Mouse (Mus musculus): ENCODE results near the gene Arpc5l. TPM values are rescaled to one million over a fixed set of nuclear protein-coding genes. Genes with fewer than 3 reads are reported as not detected.

Arpc5l gene
- polyA plus RNA-seq (2012; rRNA removed), result 31.6 and 34.4 TPM in 2 replicates

DNA sequence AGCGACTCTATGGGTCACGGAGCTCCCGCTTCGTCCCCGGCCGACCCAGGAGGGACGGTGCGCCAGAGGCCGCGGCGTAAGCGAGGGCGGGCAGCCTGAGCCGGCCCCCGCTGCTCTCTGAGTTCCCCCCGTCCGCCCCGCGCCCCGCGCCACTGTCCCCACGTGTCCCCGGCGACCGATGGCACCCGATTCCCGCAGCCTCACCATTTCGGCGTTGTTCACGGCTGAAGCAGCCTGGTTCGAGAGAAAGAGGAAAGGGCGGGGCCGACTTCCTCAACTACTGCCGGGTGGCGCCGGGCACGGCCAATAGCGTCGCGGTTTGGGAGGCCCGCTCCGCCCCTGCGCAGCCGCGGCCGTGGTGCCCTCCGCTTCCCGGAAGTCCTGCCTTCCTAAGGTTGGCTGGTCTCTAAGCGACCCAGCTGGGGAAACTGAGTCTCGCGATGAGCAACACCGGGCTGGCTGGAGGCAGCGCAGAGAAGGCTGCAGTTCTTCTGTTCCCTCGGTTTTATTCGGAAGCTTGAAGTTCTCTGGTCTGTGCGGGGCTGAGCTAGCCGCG lies at the start of gene Arpc5l:
TSS of gene Arpc5l (plus strand) at position 469 of the 556 bp plus-strand sequence.
- TF ChIP-seq CTCF (conservative IDR thresholded peaks at IDR 0.05; ENCODE audit: insufficient read depth, insufficient read length, low read depth, low read length), result no peak
- TF ChIP-seq POLR2A (IDR thresholded peaks at IDR 0.05; ENCODE audit: low read depth, low read length), result peak; percentile 6
- H3K27me3 ChIP-seq (replicated peaks; ENCODE audit: control insufficient read depth, insufficient read depth, low read length), result no peaks in the 10 kb centered on the region
- peak; percentile 95 for DNase-seq
- WGBS, result under 1% methylated on average over 58 of the region's 58 CpGs
- H3K4me3 ChIP-seq (ENCODE audit: insufficient read depth, low read depth, low read length), result peak within 1 kb of the TSS; percentile 79
- no peaks in the 10 kb centered on the region; the same call in 1 of the 2 replicates for H3K36me3 ChIP-seq (ENCODE audit: control insufficient read depth, insufficient read depth, low read length)
- H3K4me1 ChIP-seq (ENCODE audit: control insufficient read depth, insufficient read depth, low read length), result peaks cover 24% of the 10 kb centered on the region
- peak within 1 kb of the TSS; percentile 22; the same call in 1 of the 2 replicates for H3K27ac ChIP-seq (ENCODE audit: insufficient read depth, low read depth, low read length)

DNA sequence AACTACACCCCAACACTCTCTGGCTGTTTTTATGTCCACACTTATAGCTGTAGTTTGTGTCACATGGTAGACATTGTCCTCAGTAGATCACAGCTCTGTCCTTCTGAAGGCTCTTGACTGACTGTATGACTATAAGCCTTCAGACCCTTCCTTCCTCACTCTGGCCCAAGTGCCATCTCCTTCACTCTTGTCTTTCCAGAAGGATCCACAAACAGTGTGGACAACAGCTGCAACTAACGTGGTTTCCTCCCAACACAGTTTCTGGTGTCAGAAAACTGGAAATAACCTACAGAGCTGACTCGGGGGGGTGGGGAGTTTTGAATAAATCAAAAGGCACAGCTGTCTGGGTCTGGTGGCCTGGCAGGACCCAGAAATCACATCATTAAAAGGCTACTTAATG lies 49.1 kb upstream of the Arpc5l start:
- H3K4me3 ChIP-seq (ENCODE audit: insufficient read depth, low read depth, low read length), result no peak overlapping the region
- 43% methylated on average over 2 of the region's 2 CpGs for WGBS
- H3K27me3 ChIP-seq (replicated peaks; ENCODE audit: control insufficient read depth, insufficient read depth, low read length), result no peaks in the 10 kb centered on the region
- H3K27ac ChIP-seq (ENCODE audit: insufficient read depth, low read depth, low read length), result no peak overlapping the region
- no peaks in the 10 kb centered on the region for H3K4me1 ChIP-seq (ENCODE audit: control insufficient read depth, insufficient read depth, low read length)
- no peak for DNase-seq
- no peak for TF ChIP-seq CTCF (conservative IDR thresholded peaks at IDR 0.05; ENCODE audit: insufficient read depth, insufficient read length, low read depth, low read length)
- no peak for TF ChIP-seq POLR2A (IDR thresholded peaks at IDR 0.05; ENCODE audit: low read depth, low read length)
- no peaks in the 10 kb centered on the region for H3K36me3 ChIP-seq (ENCODE audit: control insufficient read depth, insufficient read depth, low read length)

DNA sequence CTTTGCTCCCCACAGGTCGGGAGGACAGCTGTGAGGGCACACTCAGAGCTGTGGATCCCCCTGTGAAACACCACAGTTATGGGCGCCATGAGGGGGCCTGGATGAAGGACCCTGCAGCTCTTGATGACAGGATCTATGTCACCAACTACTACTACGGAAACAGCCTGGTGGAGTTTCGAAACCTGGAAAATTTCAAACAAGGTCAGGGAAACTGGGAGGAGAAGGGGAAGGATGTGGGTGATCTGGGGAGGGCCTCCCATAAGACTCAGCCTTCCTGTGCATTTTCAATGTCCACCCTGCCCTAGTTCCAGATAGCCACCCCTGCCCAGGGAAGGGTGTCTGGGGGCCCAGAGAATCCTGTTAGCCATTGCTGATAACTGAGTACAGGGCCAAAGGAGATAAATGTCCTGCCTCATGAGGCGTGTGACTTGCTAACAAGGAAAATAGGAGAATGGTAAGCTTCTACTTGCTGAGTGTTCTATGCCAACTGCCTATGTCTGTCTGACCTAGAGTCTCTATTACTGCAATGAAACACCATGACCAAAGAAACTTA lies 47.4 kb upstream of the Arpc5l start:
- 90% methylated on average over 5 of the region's 5 CpGs for WGBS
- Histone ChIP-seq H3K27me3 (replicated peaks; ENCODE audit: control insufficient read depth, insufficient read depth, low read length) (no peaks in the 10 kb centered on the region), H3K36me3 (ENCODE audit: control insufficient read depth, insufficient read depth, low read length) (no peaks in the 10 kb centered on the region), H3K4me3 (ENCODE audit: insufficient read depth, low read depth, low read length) (no peak overlapping the region), H3K4me1 (ENCODE audit: control insufficient read depth, insufficient read depth, low read length) (no peaks in the 10 kb centered on the region), H3K27ac (ENCODE audit: insufficient read depth, low read depth, low read length) (no peak overlapping the region)
- no peak for TF ChIP-seq POLR2A (IDR thresholded peaks at IDR 0.05; ENCODE audit: low read depth, low read length)
- no peak for DNase-seq

DNA sequence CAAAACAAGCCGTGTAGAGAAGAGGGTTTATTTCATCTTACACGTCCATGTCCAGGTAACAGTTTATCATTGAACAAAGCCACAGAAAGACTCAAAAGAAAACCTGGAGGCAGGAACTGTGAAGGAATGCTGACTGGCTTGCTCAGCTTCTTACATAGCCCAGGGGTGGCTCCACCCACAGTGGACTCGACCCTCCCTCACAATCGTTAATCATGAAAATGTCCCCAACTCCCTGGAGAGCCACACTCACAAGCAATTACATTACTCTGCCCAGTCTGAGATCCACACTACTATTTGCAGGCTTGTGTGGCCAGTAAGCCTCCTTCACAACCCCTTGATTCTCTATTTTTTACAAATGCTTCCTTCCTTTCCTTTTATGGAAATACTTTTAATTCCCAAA lies 41.0 kb upstream of the Arpc5l start:
- Histone ChIP-seq H3K36me3 (ENCODE audit: control insufficient read depth, insufficient read depth, low read length) (no peaks in the 10 kb centered on the region), H3K4me1 (ENCODE audit: control insufficient read depth, insufficient read depth, low read length) (no peaks in the 10 kb centered on the region), H3K4me3 (ENCODE audit: insufficient read depth, low read depth, low read length) (no peak overlapping the region), H3K27me3 (replicated peaks; ENCODE audit: control insufficient read depth, insufficient read depth, low read length) (no peaks in the 10 kb centered on the region), H3K27ac (ENCODE audit: insufficient read depth, low read depth, low read length) (no peak overlapping the region)
- no peak for TF ChIP-seq POLR2A (IDR thresholded peaks at IDR 0.05; ENCODE audit: low read depth, low read length)
- no peak for TF ChIP-seq CTCF (conservative IDR thresholded peaks at IDR 0.05; ENCODE audit: insufficient read depth, insufficient read length, low read depth, low read length)
- DNase-seq, result no peak
- 12% methylated on average over 4 of the region's 4 CpGs for WGBS

DNA sequence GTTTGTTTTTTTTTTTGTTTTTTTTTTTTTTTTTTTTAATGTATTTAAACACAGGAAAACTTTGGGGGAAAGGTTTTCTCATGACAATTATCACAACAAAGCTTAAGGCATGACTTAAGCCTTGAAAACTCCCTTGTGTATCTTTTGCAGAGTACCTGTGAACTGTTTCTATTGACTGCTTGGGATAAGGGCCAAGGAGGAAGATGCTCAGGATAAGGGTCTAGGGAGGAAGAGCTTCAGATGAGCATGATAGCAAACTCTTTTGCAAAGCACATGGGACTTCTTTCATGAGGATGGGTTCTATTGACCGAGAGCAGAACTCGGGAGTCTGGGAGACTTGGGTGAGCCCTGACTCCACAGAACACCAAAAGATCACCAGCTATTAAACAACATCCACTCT lies 35.5 kb upstream of the Arpc5l start:
- Histone ChIP-seq H3K36me3 (ENCODE audit: control insufficient read depth, insufficient read depth, low read length) (no peaks in the 10 kb centered on the region), H3K27ac (ENCODE audit: insufficient read depth, low read depth, low read length) (no peak overlapping the region), H3K4me1 (ENCODE audit: control insufficient read depth, insufficient read depth, low read length) (no peaks in the 10 kb centered on the region), H3K4me3 (ENCODE audit: insufficient read depth, low read depth, low read length) (no peak overlapping the region), H3K27me3 (replicated peaks; ENCODE audit: control insufficient read depth, insufficient read depth, low read length) (no peaks in the 10 kb centered on the region)
- no peak for TF ChIP-seq POLR2A (IDR thresholded peaks at IDR 0.05; ENCODE audit: low read depth, low read length)
- TF ChIP-seq CTCF (conservative IDR thresholded peaks at IDR 0.05; ENCODE audit: insufficient read depth, insufficient read length, low read depth, low read length), result no peak
- WGBS, result 94% methylated on average over 2 of the region's 2 CpGs
- no peak for DNase-seq

DNA sequence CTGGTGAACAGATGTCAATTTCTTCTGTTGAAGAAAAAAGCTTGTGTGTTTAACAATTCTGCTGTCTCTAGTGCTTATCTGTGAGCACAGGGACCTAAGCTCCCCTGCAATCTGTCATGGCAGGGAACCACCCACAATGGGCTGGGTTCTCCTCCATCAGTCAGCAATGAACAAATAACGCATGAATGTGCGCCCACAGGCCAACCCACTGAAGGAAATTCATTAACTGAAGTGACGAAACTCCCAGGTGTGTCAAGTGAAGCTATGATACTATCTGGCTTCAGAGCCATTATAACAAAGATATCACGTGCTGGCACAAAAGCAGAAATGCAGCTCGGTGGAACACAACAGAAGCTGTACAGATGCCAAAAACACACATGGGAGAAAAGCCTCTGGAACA lies 35.1 kb upstream of the Arpc5l start:
- H3K27ac ChIP-seq (ENCODE audit: insufficient read depth, low read depth, low read length), result no peak overlapping the region
- H3K4me1 ChIP-seq (ENCODE audit: control insufficient read depth, insufficient read depth, low read length), result no peaks in the 10 kb centered on the region
- H3K36me3 ChIP-seq (ENCODE audit: control insufficient read depth, insufficient read depth, low read length), result no peaks in the 10 kb centered on the region
- H3K4me3 ChIP-seq (ENCODE audit: insufficient read depth, low read depth, low read length), result no peak overlapping the region
- H3K27me3 ChIP-seq (replicated peaks; ENCODE audit: control insufficient read depth, insufficient read depth, low read length), result no peaks in the 10 kb centered on the region
- no peak for DNase-seq
- 83% methylated on average over 5 of the region's 5 CpGs for WGBS
- TF ChIP-seq POLR2A (IDR thresholded peaks at IDR 0.05; ENCODE audit: low read depth, low read length) (no peak), CTCF (conservative IDR thresholded peaks at IDR 0.05; ENCODE audit: insufficient read depth, insufficient read length, low read depth, low read length) (no peak)

DNA sequence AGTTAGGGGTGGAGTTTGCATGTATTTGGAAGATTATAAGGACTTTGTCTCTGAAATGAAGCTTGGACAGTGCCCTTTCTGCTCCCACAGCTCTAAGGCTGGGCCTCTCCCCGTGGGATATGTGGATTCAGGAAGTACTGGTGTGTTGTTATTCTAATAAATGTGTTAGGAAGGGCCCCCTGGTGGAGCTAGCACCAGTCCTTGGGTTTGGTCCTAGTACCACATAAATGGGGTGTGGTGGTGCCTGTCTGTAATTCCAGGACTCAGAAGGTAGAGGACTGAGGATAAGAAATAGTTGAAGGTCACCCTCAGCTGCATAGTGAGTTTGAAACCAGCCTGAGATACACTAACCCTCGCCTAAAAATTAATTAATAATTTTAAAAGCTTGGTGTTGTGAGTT lies 31.9 kb upstream of the Arpc5l start:
- Histone ChIP-seq H3K36me3 (ENCODE audit: control insufficient read depth, insufficient read depth, low read length) (no peaks in the 10 kb centered on the region), H3K4me3 (ENCODE audit: insufficient read depth, low read depth, low read length) (no peak overlapping the region), H3K27ac (ENCODE audit: insufficient read depth, low read depth, low read length) (no peak overlapping the region), H3K27me3 (replicated peaks; ENCODE audit: control insufficient read depth, insufficient read depth, low read length) (no peaks in the 10 kb centered on the region), H3K4me1 (ENCODE audit: control insufficient read depth, insufficient read depth, low read length) (no peaks in the 10 kb centered on the region)
- DNase-seq, result no peak
- 33% methylated on average over 2 of the region's 2 CpGs for WGBS
- TF ChIP-seq POLR2A (IDR thresholded peaks at IDR 0.05; ENCODE audit: low read depth, low read length), result no peak
- no peak for TF ChIP-seq CTCF (conservative IDR thresholded peaks at IDR 0.05; ENCODE audit: insufficient read depth, insufficient read length, low read depth, low read length)
